Mouse (Mus musculus) lung, embryonic 15.5 days (tissue): ENCODE measurements around the gene 0610037L13Rik. TPM values are rescaled to one million over a fixed set of nuclear protein-coding genes. Genes with fewer than 3 reads are reported as not detected.

Source experiments
- polyA plus RNA-seq: library from polyadenylated mRNA; unstranded; fragments of >200 nt; fragmentation: Nextera tagmentation; extraction: Ambion mirVana; gene quantifications from 2 replicates; pipeline ENCODE4 v1.2.1, GENCODE M21; 2015

The 0610037L13Rik gene
- polyA plus RNA-seq, 1 experiment from 2014 or later = 128 TPM

Other genes with a start within 250 kb of the 0610037L13Rik start
- not detected in 2 replicates for gene Dmrtb1, start 205.6 kb upstream of the 0610037L13Rik start, polyA plus RNA-seq
- 1.1 and 1.2 TPM in 2 replicates for gene Lrp8, start 87.6 kb upstream of the 0610037L13Rik start, polyA plus RNA-seq
- gene Magoh, start 10.1 kb upstream of the 0610037L13Rik start, polyA plus RNA-seq = 189 and 210 TPM in 2 replicates
- gene Cpt2, start 33.8 kb downstream of the 0610037L13Rik start, polyA plus RNA-seq = 43.8 and 45.0 TPM in 2 replicates
- gene Slc1a7, start 78.5 kb downstream of the 0610037L13Rik start, polyA plus RNA-seq = 0.10 TPM in 1 of 2 replicates, not detected in the other
- gene Podn, start 206.6 kb downstream of the 0610037L13Rik start, polyA plus RNA-seq = 1.1 and 1.3 TPM in 2 replicates